Mouse (Mus musculus) forebrain, embryonic 12.5 days (tissue): ENCODE measurements around the gene Ogfod2. TPM values are rescaled to one million over a fixed set of nuclear protein-coding genes. Genes with fewer than 3 reads are reported as not detected.
A peak's percentile ranks its signal among the peaks of the same experiment; 100 is the strongest.

Source experiments
- ATAC-seq: fragments of 200-750 bp; cut with Nextera tagmentation; 2 replicates; pipeline ENCODE4 v1.8.0; 2017; ENCODE audit warnings: moderate TSS enrichment; ENCODE audit not compliant: low FRiP score
- H3K27ac ChIP-seq: fragments of 300-500 bp; sonication (generic); 2 replicates; pipeline ENCODE4 v1.5.1; 2016; ENCODE audit warnings: mild to moderate bottlenecking
- H3K27me3 ChIP-seq: fragments of 300-500 bp; sonication (generic); 2 replicates; pipeline ENCODE4 v1.6.1; 2016; ENCODE audit warnings: mild to moderate bottlenecking
- H3K36me3 ChIP-seq: fragments of 300-500 bp; sonication (generic); replicated peaks from 2 replicates; pipeline ENCODE4 v1.6.1; 2016; ENCODE audit warnings: mild to moderate bottlenecking
- H3K4me1 ChIP-seq: fragments of 300-500 bp; sonication (generic); 2 replicates; pipeline ENCODE4 v1.6.1; 2016
- H3K4me2 ChIP-seq: fragments of 300-500 bp; sonication (generic); 2 replicates; pipeline ENCODE4 v1.6.1; 2016; ENCODE audit warnings: mild to moderate bottlenecking, moderate library complexity
- H3K4me3 ChIP-seq: fragments of 300-500 bp; sonication (generic); replicated peaks from 2 replicates; pipeline ENCODE4 v1.5.1; 2016; ENCODE audit warnings: mild to moderate bottlenecking
- H3K9ac ChIP-seq: fragments of 300-500 bp; sonication (generic); 2 replicates; pipeline ENCODE4 v1.6.1; 2016; ENCODE audit warnings: mild to moderate bottlenecking
- H3K9me3 ChIP-seq: fragments of 300-500 bp; sonication (generic); 2 replicates; pipeline ENCODE4 v1.6.1; 2016
- WGBS: fragments of 180-500 bp; shearing (Covaris S2); methylation state at CpG from one replicate; pipeline ENCODE4 v1.1.7; 2016; 5-methylcytosine and 5-hydroxymethylcytosine counted together
- polyA plus RNA-seq: library from polyadenylated mRNA; unstranded; fragments of >200 nt; fragmentation: Nextera tagmentation; extraction: Ambion mirVana; gene quantifications from 2 replicates; pipeline ENCODE4 v1.2.1, GENCODE M21; 2016

Gene Ogfod2
- polyA plus RNA-seq, 1 experiment from 2014 or later, result 17.7 TPM

- Histone ChIP-seq H3K27ac (no peak overlapping the region), H3K4me1 (peaks cover 23% of the 10 kb centered on the region), H3K27me3 (0 out of 2 replicates have a peak, but pooled peaks cover 4% of the 10 kb centered on the region), H3K9ac (no peak overlapping the region), H3K4me2 (no peak overlapping the region), H3K4me3 (no peak overlapping the region), H3K36me3 (no peaks in the 10 kb centered on the region), H3K9me3 (no peaks in the 10 kb centered on the region)
- WGBS, result 89% methylated on average over 17 of the region's 17 CpGs
- no peak for ATAC-seq
These were observed 29.0 kb upstream of the Ogfod2 start for GRCm38 (mm10) chr5:124082941-124083688.

GRCm38 (mm10) chr5:124083850-124084587 lies 28.1 kb upstream of the Ogfod2 start:
- WGBS, result 90% methylated on average over 14 of the region's 14 CpGs
- no peaks in the 10 kb centered on the region for H3K36me3 ChIP-seq
- ATAC-seq, result no peak
- no peaks in the 10 kb centered on the region for H3K9me3 ChIP-seq
- H3K9ac ChIP-seq, result no peak overlapping the region
- no peak overlapping the region for H3K27ac ChIP-seq
- H3K4me2 ChIP-seq, result no peak overlapping the region
- H3K27me3 ChIP-seq, result 0 out of 2 replicates have a peak, but pooled peaks cover 4% of the 10 kb centered on the region
- peaks cover 14% of the 10 kb centered on the region for H3K4me1 ChIP-seq
- no peak overlapping the region for H3K4me3 ChIP-seq

GRCm38 (mm10) chr5:124084588-124085173 lies 27.4 kb upstream of the Ogfod2 start:
- no peak overlapping the region for H3K9ac ChIP-seq
- H3K36me3 ChIP-seq, result no peaks in the 10 kb centered on the region
- no peak overlapping the region for H3K4me3 ChIP-seq
- no peak overlapping the region for H3K4me2 ChIP-seq
- peaks cover 7% of the 10 kb centered on the region; the same call in 1 of the 2 replicates for H3K4me1 ChIP-seq
- no peak overlapping the region for H3K27ac ChIP-seq
- H3K9me3 ChIP-seq, result no peaks in the 10 kb centered on the region
- 42% methylated on average over 11 of the region's 11 CpGs for WGBS
- 0 out of 2 replicates have a peak, but pooled peaks cover 4% of the 10 kb centered on the region for H3K27me3 ChIP-seq
- ATAC-seq, result peak; percentile 39; the same call in 1 of the 2 replicates

- H3K9ac ChIP-seq, result no peak overlapping the region
- 76% methylated on average over 3 of the region's 3 CpGs for WGBS
- ATAC-seq, result no peak
- no peak overlapping the region for H3K4me2 ChIP-seq
- H3K4me1 ChIP-seq, result no peaks in the 10 kb centered on the region
- H3K4me3 ChIP-seq, result no peak overlapping the region
- 0 out of 2 replicates have a peak, but pooled peaks cover 4% of the 10 kb centered on the region for H3K27me3 ChIP-seq
- no peaks in the 10 kb centered on the region for H3K36me3 ChIP-seq
- H3K9me3 ChIP-seq, result no peaks in the 10 kb centered on the region
- no peak overlapping the region for H3K27ac ChIP-seq
These were observed 26.6 kb upstream of the Ogfod2 start for GRCm38 (mm10) chr5:124085513-124085912.

GRCm38 (mm10) chr5:124086876-124087275 lies 25.2 kb upstream of the Ogfod2 start:
- 90% methylated on average over 4 of the region's 4 CpGs for WGBS
- H3K4me2 ChIP-seq, result no peak overlapping the region
- no peak overlapping the region for H3K27ac ChIP-seq
- no peak overlapping the region for H3K4me3 ChIP-seq
- no peaks in the 10 kb centered on the region for H3K27me3 ChIP-seq
- H3K9me3 ChIP-seq, result no peaks in the 10 kb centered on the region
- no peak overlapping the region for H3K9ac ChIP-seq
- H3K36me3 ChIP-seq, result no peaks in the 10 kb centered on the region
- no peak for ATAC-seq
- H3K4me1 ChIP-seq, result no peaks in the 10 kb centered on the region

- Histone ChIP-seq H3K27ac (no peak overlapping the region), H3K4me2 (no peak overlapping the region), H3K4me1 (peaks cover under 1% of the 10 kb centered on the region; the same call in 1 of the 2 replicates), H3K27me3 (peaks cover 13% of the 10 kb centered on the region), H3K4me3 (no peak overlapping the region), H3K9ac (no peak overlapping the region), H3K36me3 (no peaks in the 10 kb centered on the region), H3K9me3 (no peaks in the 10 kb centered on the region)
- no peak for ATAC-seq
- WGBS, result 92% methylated on average over 23 of the region's 23 CpGs
These were observed 22.2 kb upstream of the Ogfod2 start for GRCm38 (mm10) chr5:124089868-124090267.

- no peak for ATAC-seq
- H3K9me3 ChIP-seq, result peaks cover 3% of the 10 kb centered on the region; the same call in 1 of the 2 replicates
- 67% methylated on average over 9 of the region's 9 CpGs for WGBS
- no peak overlapping the region for H3K27ac ChIP-seq
- no peak overlapping the region for H3K9ac ChIP-seq
- H3K4me2 ChIP-seq, result no peak overlapping the region
- H3K4me3 ChIP-seq, result no peak overlapping the region
- H3K4me1 ChIP-seq, result peaks cover 11% of the 10 kb centered on the region
- peaks cover 24% of the 10 kb centered on the region for H3K27me3 ChIP-seq
- H3K36me3 ChIP-seq, result no peaks in the 10 kb centered on the region
These were observed 20.1 kb upstream of the Ogfod2 start for GRCm38 (mm10) chr5:124091951-124092406.

GRCm38 (mm10) chr5:124093120-124093794 lies 18.8 kb upstream of the Ogfod2 start:
- H3K4me3 ChIP-seq, result no peak overlapping the region
- no peak overlapping the region for H3K4me2 ChIP-seq
- H3K9ac ChIP-seq, result no peak overlapping the region
- H3K27me3 ChIP-seq, result peaks cover 24% of the 10 kb centered on the region
- no peak overlapping the region for H3K27ac ChIP-seq
- H3K9me3 ChIP-seq, result peaks cover 3% of the 10 kb centered on the region; the same call in 1 of the 2 replicates
- ATAC-seq, result no peak
- 76% methylated on average over 11 of the region's 11 CpGs for WGBS
- H3K36me3 ChIP-seq, result no peaks in the 10 kb centered on the region
- peaks cover 11% of the 10 kb centered on the region for H3K4me1 ChIP-seq

- H3K4me1 ChIP-seq, result peaks cover 11% of the 10 kb centered on the region
- H3K36me3 ChIP-seq, result no peaks in the 10 kb centered on the region
- no peak for ATAC-seq
- no peak overlapping the region for H3K27ac ChIP-seq
- no peak overlapping the region for H3K4me3 ChIP-seq
- WGBS, result 84% methylated on average over 12 of the region's 12 CpGs
- H3K9ac ChIP-seq, result no peak overlapping the region
- H3K4me2 ChIP-seq, result no peak overlapping the region
- peaks cover 24% of the 10 kb centered on the region for H3K27me3 ChIP-seq
- H3K9me3 ChIP-seq, result peaks cover 3% of the 10 kb centered on the region; the same call in 1 of the 2 replicates
These were observed 18.1 kb upstream of the Ogfod2 start for GRCm38 (mm10) chr5:124093852-124094604.

GRCm38 (mm10) chr5:124095077-124095581 lies 17.0 kb upstream of the Ogfod2 start:
- H3K4me1 ChIP-seq, result peaks cover 11% of the 10 kb centered on the region
- H3K9me3 ChIP-seq, result peaks cover 3% of the 10 kb centered on the region; the same call in 1 of the 2 replicates
- H3K4me2 ChIP-seq, result peak overlapping the region; percentile 63
- WGBS, result 12% methylated on average over 19 of the region's 19 CpGs
- peak; percentile 57 for ATAC-seq
- peak overlapping the region; percentile 47 for H3K9ac ChIP-seq
- H3K36me3 ChIP-seq, result no peaks in the 10 kb centered on the region
- H3K27me3 ChIP-seq, result peaks cover 24% of the 10 kb centered on the region
- H3K27ac ChIP-seq, result no peak overlapping the region
- H3K4me3 ChIP-seq, result peak overlapping the region; percentile 38

GRCm38 (mm10) chr5:124095596-124096232 lies 16.4 kb upstream of the Ogfod2 start, which contains the start of gene Abcb9:
Gene Abcb9 (minus strand): TSS chr5:124095798.
- H3K9ac ChIP-seq, result peak within 1 kb of the TSS; percentile 47
- ATAC-seq, result peak; percentile 84
- H3K9me3 ChIP-seq, result peaks cover 3% of the 10 kb centered on the region; the same call in 1 of the 2 replicates
- H3K4me3 ChIP-seq, result peak within 1 kb of the TSS; percentile 38
- no peaks in the 10 kb centered on the region for H3K36me3 ChIP-seq
- 1% methylated on average over 42 of the region's 42 CpGs for WGBS
- no peak within 1 kb of the TSS for H3K27ac ChIP-seq
- peaks cover 24% of the 10 kb centered on the region for H3K27me3 ChIP-seq
- H3K4me1 ChIP-seq, result peaks cover 11% of the 10 kb centered on the region
- H3K4me2 ChIP-seq, result peak within 1 kb of the TSS; percentile 63
